Mouse (Mus musculus): ENCODE results near the gene Zmiz1.
A peak's percentile ranks its signal among the peaks of the same experiment; 100 is the strongest.

DNA sequence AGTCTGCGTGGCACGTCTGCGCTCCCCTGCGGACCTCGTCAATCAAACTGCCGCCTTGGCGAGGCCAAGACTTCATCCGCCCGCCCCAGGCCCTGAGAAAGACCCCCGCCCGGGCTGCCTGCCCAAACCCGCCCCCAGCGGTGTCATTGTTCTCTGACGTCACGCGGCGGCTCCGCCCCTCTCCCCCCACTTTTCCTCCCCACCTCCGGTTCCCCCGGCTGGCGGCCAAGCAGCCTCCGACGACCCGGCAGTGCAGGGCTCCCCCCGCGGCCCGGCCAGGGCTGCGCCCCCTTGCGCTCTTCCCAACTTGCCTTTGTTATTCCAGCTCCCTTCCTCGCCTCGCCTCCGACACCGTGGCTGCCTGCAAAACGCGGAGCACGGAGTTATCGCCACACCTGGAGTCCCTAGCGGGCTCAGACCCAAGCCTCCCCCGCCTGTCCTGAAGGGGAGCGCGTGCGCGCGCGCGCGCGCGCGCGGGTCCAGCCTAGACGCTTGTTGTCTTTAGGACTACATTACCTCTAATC, 1.5 kb upstream of the Zmiz1 start:
- TF ChIP-seq EP300 (IDR thresholded peaks at IDR 0.05), result no peak
- TF ChIP-seq CTCF (IDR thresholded peaks at IDR 0.05), result peak; percentile 82
